Mouse (Mus musculus): ENCODE results near the gene Vps16. TPM values are rescaled to one million over a fixed set of nuclear protein-coding genes. Genes with fewer than 3 reads are reported as not detected.
A peak's percentile ranks its signal among the peaks of the same experiment; 100 is the strongest.

Gene Vps16
- total RNA-seq (2021): 10 to 100 TPM; 62.9 to 63.9 TPM
- long read RNA-seq, experiment 1, transcript Vps16-201 (24 exons, 3,161 nt): major isoform, 67 of 94 reads
- long read RNA-seq, experiment 1, partial matches to known transcripts: 9 of 94 reads
- long read RNA-seq, experiment 1, other reads (novel, unspliced or antisense): 18 of 94 reads
- long read RNA-seq, experiment 2, transcript Vps16-201 (24 exons, 3,161 nt): major isoform, 12 of 22 reads
- long read RNA-seq, experiment 2, partial matches to known transcripts: 0 of 22 reads
- long read RNA-seq, experiment 2, other reads (novel, unspliced or antisense): 10 of 22 reads

DNA sequence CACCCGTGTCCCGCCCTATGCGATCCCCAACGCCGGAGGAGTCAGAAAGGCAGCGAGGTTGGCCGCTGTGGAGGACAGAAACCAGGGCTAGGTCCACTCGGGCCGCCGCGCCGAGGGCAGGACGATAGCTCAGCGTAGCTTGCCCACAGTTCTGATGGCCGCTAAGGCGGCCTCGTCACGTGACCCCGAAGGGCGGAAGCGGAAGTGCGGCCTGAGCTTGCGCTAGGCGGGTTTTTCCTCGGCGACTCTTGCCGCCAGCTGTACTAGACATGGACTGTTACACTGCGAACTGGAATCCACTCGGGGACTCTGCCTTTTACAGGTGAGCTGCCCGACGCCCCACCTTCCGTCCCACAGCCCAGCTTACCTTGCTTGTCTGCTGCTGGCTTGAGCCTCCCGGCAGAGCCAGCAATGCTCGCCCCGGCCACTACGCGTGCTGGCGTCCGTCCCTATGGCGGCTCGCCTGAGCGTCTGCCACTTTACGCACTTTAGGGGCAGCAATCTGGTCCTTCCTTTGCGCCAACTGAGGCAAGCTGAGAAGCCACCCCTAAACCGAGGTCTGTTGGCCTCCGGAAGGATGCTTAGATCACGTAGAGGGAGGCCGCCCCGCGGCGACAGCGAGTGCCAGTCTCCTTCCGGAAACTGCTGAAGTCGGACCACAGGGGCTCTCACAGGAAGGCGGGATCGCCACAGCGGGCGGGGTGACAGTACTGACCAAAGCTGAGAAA lies at the start of gene Vps16, which contains the start of gene Pced1a:
Vps16 (plus strand) TSS at position 214 of the 728 bp plus-strand sequence.
Pced1a (minus strand) TSS at position 576 of the 728 bp plus-strand sequence.
- peak; percentile 96 to 97 for DNase-seq

DNA sequence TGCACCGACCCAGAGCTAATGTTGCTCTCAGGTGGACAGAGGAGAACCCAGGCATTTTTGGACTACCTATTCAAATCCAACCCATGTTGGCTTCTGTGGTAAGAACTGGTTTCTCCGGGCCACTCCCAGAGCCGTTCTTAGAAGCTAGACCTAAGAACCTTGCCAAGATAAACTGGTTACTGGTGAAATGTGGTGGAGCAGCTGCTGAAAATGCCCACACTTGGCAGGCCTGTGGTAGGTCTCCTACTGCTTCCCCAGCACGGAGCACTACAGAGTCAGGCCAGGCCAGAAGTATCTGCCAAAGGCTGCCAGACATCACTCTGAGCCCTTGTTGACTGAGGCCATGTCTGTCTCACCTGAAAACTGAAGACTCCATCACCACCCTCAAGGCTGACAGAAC lies 49.2 kb upstream of the Vps16 start:
- no peak for DNase-seq

DNA sequence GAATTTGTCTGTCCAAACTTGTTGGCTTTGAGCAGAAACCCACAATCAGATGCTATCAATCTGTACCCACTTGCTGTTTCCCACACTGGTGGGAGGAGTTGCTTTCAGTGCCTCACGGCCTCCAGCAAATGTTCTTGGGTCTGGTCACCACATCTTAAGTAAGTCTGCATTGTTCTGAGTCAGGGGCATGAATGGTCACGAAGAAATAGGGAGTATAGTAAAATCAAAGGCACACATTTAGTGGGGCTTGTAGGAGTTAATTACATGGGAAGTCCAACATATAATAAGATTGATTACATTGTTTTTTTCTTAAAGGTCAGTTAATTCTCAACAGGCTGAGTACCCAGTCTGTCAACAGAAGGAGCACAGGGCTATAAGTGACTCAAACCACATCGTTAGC lies 40.9 kb upstream of the Vps16 start:
- no peak for DNase-seq

DNA sequence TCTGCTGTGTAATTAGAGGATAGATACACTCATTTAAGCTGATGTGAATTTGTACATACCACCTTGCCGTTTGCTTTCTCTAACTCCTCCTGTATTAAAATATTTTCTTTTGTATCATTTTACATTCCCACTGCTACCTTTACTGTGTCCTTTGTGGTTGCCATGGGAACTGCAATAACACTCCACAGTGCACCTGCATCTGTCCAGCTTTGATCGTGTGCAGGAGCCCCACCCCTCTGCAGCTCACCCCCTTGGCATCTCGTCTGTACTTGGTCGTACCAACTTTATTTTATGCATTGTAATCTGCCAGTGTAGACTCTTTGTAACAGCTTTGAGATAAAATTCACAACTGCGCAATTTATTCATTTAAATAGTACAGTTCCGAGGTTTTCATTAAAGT lies 40.2 kb upstream of the Vps16 start:
- DNase-seq: no peak

DNA sequence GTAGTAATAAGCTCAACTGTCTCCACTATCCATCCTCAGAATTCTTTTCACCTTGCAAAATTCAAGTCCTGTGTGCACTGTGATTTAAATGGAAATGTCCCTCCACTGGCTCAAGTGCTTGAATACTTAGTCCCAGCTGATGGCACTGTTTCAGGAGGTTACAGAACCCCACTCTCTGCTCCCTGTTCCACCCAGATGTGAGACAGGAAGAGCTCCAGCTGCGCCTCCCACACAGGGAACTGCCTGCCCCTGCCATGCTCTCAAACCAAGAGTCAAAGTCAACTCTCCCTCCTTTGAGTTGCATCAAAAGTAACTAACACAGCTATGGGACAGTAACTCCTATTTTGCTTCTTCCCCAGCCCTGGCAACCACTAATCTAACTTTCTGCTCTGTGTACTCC lies 37.9 kb upstream of the Vps16 start:
- no peak for DNase-seq

DNA sequence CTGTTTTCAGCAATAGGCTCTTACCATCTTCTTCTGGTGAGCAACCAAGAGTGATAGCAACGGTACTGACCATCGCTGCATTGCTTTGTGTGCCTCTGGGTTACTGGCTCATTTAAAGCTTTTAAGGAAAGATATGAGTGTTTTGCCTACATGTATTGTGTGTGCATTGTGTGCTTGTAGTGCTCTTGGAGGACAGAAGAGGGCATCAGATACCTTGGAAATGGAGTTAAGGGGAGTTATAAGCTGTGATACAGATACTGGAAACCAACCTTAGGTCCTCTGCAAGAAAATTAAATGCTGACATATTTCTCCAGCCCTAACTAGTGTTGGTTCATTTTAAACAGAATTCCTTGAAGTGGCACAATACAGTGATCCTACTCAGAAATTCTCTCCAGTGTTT lies 35.3 kb upstream of the Vps16 start:
- DNase-seq: no peak

DNA sequence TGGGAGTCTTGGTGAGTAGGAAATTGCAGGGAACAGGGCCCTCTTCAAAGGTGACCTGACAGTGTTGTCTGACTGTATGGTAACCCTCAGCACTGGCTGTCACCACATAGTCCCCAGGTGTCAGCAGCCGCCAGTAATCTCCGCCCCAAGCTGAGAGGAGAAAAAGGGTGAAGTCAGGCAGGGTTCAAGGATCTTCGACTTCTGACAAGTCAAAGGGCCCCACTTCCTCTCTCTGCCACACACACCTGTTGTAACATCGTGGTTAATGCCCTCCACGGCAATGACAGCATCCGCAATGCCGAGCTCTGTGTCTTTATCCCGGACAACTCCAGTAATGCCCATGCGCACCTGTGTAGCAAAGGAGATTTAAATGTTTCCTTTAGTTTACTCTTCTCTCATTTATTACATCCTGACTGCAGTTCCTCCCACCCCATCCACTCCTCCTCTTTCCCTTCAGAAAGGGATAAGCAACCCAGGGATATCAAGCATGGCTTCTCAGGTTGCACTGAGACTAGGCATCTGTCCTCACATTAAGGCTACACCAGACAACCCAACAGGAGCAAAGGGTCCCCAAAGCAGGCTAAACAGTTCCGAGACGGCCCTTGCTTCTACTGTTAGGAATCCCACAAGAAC lies 33.0 kb upstream of the Vps16 start:
- no peak for DNase-seq

DNA sequence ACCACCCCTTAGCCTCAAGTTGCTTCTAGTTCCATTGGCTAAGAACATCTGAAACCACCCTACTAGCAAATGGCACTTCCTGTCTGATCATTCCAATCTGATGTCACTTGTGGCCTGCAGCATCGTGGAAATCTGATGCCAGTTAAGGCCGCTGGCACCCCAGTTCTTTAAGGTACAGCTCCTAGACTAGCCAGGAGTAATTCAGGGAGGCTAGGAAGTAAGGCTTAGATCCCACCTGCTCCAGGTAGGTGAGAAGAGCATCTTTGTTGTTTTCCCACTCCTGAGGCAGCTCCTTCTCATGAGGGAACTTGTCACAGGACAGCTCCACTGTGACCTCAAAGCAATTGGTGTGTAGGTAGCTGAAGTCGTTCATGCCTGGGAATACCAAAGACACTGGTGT lies 31.3 kb upstream of the Vps16 start:
- DNase-seq: no peak

DNA sequence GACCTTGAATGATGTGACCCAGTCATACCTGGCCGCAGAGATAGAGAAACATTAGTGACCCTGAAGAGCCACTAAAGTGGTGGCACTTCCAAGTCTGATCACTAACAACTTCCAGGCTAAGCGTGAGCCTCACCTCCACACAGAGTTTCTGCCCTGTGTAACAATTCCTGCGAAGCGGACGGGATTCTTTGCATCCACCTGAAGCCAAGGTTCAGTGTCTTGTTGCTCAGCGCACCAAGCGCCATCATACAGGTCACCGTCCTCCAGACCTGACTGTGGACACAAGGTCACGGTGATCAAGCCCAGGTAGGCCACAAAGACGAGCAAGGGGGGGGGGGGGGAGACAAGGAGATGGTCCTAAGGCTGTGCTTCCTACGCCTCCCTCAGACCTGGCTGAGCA lies 28.4 kb upstream of the Vps16 start:
- no peak for DNase-seq

DNA sequence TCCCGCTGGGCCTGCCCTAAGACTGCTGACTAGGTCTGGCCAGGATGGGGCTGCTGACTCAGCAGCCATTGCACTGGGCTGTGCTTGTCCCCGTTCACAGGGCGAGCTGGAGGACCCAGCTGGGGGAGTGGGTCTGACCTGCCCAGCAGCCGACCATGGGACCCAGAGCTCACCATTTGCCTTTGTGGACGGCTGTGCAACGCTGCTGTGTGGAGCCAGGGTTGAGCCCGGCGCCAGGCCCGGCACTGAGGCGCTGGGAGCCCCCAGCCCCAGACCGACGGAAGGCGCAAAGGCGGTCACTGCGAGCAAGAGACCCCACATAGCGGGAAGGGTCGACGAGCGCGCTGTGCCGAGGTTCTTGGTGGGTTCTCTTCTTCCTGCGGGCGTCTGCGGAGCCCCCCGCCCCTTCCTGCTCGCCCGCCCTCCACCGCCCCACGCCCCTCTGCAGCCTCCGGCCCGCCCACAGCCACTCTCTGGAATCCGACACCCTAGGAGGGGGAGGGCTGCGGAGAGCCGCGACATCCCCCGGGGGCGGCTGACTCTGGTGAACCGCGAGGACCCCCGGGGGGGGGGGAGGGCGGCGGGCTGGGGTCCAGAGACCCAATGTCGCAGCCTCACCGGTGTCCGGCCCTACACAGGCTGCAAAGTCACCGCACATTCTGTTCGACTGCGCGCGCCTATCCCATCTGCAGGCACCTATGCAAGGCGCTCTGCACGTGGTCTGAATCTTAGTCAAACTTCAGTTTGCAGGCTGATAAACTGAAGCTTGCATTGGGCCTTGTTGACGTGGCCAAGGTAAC lies 26.8 kb upstream of the Vps16 start, which contains the start of gene Cpxm1:
Cpxm1 (minus strand) TSS at position 389 of the 800 bp plus-strand sequence.
- DNase-seq: peak in 1 of 2 experiments; percentile 22

DNA sequence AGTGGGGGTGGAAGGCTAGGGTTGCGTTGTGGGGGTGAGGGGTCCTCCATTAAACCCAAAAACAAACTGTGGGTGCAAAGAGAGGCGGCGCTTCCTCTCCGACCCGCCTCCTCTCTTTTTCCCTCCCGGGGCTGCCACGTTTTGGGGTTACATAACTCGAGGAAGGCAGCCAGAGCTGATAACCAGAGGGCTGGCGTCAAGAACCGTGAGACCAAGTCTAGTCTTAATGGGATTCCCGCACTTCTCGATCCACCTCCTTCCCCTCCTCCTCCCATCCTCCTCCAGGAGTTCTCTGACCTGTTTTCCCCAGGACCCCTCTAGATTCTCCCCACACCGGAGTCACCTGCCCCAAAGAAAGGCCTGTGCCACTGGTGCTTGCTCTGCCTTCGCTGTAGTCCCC lies 26.0 kb upstream of the Vps16 start:
- DNase-seq: peak in 1 of 2 experiments; percentile 31

DNA sequence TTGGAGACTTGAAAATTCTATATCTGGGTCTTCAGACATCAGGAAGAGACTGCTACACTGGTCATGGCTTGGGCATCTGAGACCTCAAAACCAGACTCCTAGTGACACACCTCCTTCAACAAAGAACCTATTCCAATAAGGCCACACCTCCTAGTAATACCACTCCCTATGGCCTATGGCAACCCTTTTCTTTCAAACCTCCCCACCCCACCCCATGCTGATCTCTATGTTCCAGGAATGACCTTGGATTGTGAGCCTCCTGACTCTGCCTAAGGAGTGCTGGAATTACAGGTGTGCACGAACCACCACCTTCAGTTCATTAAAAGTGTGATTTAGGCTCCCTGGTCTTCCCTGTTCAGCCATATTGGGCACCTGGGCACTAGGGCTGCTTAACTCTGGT lies 24.1 kb upstream of the Vps16 start:
- DNase-seq: no peak

DNA sequence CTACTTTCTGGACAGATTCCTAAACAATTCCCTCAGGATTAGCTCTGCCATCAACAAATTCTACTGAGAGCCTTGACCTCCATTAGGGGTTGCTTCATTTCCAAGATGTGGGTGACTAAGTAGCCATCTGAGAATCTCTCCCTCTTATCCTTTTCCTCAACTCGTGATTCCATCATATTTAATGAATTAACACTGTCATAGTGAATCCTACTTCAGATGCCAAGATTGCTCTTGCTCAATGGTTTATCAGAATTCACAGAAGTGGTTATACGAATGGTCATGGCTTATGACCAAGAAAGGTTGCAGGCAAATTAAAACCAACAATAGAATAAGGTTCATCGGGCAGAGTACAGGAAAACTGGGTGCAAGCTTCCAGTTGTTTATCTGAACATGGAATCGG lies 22.2 kb upstream of the Vps16 start:
- DNase-seq: no peak

DNA sequence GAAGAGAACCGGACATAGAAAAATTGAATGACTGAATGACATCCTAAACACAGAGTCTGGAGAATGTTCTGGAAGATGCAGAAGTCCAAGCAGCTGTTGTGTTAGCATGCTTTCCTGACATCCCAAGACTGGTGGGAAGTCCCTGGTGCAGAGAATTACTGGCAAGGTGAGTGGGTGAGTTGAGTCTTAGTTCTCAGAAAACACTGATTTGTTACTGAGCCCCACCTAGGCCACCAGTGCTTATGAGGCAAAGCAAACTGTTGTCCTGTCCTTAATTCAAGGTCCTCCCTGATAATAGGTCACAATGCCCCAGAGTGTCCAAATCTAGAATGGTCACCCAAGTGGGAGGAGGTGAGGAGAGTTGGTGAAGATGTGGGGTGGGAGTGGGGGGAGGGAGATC lies 19.2 kb upstream of the Vps16 start, which contains the start of the genes Gm28372 and 1700020A23Rik:
Gm28372 (plus strand) TSS at position 301 of the 400 bp plus-strand sequence.
1700020A23Rik (plus strand) TSS at position 321 of the 400 bp plus-strand sequence.
- no peak for DNase-seq

DNA sequence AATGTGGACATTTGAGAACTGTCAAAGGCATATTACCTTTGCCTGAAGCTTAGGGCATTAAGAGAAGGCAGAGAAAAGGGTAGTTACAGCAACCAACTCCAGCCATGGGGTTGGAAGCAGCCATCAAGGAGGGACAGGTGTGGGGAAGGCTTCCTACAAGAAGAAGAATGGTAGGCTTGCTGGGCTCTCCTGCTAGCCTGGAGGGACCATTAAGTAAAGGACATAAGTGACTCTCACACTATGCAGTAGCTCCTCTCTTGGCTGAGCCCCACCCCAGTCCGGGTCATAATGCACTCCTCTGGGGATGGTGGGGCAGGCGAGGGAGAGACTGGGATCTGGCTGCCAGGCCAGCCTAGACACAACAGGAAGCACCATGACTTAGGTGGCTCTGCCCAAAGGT lies 18.0 kb upstream of the Vps16 start, which contains the start of gene Tmem239:
Tmem239 (plus strand) TSS at position 301 of the 400 bp plus-strand sequence.
- no peak for DNase-seq

DNA sequence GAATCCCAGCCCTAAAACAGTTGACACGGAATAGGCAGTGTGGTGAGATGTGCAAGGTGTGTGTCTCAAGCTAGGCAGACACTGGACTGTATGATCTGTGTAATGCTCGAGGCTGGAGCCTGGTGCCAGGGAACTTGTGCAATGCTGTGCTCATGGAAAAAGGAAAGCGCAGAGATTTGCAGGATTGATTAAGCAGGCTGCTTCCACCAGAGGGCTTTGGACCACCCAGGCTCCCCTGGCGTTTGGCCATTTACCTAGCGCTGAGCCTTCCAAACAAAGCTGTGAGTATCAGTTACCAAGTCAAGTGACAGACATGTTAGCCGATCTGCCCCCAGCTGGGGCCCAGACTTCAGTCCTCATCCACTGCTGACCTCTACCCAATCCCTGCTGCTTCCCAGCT lies 15.9 kb upstream of the Vps16 start:
- no peak for DNase-seq

DNA sequence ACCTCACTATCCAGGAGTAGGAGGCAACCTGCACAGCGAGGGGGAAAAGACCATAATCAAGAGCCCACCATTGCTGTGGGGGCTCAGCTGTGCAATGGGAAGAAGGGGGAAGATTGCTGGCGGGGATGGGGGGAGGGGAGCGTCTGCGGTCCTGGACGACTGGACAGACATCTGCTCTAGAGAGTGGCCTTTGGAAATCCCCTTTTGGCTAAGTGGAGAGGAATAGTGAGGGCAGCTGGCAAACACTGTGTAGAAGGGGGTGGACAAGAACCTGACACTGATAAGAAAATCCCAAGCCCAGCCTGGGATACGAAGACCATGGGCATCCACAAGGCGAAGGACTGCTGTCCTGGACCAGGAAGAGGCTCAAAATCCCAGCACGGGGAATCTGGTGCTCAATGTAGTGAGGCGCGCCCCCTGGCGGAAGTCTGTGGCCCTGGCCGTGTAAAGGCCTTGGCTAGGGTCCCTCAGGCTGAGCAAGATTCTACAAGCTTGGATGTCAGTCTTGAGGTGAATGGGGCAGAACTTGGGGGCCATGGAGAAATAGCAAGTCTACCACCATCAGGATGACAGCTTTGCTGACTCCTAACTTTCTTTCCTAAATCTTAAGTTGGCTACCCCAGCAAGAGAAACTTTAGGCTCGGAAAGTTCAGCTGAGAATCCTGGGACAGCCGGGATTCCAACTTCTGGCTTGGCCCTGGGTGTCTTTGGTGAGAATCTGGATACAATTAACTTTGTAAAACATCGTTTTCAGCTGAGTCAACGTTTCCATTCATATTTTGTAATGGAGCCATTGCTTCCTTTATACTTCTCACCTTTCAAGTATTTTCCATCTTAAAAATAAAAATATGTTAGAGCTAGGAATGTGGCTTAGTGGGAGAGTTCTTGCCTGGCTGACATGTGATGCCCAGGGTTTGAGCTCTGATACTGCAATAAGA lies 12.3 kb upstream of the Vps16 start:
- DNase-seq: peak; percentile 89 to 92

DNA sequence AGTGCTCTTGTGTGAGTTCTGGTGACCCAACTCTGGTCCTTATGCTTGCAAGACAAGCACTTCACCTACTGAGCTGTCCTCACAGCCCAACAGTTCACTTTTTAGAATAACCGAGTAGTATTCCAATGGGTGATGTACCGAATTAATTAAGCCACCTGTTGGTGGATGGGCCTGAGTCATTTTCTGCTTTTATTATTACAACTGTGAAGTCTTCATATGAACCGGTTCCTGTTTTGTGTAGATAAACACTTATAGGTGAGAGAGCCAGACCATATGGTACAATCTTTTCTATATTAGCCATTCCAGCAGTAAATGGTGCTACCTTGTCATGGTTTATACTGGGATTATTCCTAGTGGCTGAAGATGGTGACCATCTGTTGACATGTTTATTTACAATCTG lies 11.4 kb upstream of the Vps16 start:
- DNase-seq: no peak

DNA sequence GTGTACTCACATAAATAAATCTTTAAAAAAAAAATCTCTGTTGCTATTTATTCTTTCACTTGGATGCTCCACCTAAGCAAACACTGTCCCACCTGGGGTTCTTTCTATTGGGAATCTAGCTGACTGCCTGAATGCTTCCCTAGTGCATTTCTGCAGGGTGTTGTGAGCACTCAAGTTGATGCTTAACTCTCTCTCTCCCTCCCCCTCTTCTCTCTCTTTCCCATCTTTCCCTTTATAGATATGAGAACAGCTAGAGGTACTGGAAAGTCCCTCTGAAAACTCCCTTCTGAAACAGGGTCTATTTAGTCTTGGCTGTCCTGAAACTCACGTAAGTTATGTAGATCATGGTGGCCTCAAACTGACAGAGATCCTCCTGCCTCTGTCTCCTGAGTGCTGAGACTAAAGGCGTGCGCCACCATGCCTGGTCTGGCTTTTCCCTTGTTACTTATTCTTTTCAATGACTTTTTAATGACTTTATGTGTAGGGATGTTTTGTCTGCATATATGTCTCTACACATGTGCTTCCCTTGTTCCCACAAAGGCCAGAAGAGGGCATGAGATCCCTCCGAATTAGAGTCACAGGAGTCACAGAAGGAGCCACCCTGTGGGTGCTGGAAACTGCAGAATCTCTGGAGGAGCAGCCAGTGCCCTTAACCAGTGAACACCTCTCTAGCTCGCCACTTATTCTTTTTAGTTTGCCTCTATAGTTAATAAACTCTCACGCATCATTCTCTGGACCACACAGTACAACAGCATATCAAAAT lies 9.9 kb upstream of the Vps16 start:
- DNase-seq: no peak

Measured in adrenal gland, postnatal 36 days (tissue).